Mouse (Mus musculus) liver, embryonic 15.5 days (tissue): Measurements from ENCODE around the gene Loxl3. TPM values are rescaled to one million over a fixed set of nuclear protein-coding genes. Genes with fewer than 3 reads are reported as not detected.

Source experiments
- microRNA counts: library from miRNA; unstranded; fragments of <30 nt; microRNA quantifications from one replicate; lab custom pipeline; 2016
- microRNA-seq: library from miRNA; unstranded; fragments of <30 nt; microRNA quantifications from one replicate; pipeline ENCODE4, GENCODE M21; 2016
- polyA plus RNA-seq: library from polyadenylated mRNA; unstranded; fragments of >200 nt; fragmentation: Nextera tagmentation; extraction: Ambion mirVana; gene quantifications from 2 replicates; pipeline ENCODE4 v1.2.1, GENCODE M21; 2015

Gene Loxl3
- polyA plus RNA-seq, 1 experiment from 2014 or later = 2.1 TPM

MicroRNA genes within 50 kb of the gene (microRNA counts, 519-probe panel; counts per million panel counts)
- microRNA mmu-miR-3470a+mmu-miR-3470b (lab: Ali Mortazavi, UCI) = 1,107 counts per million, percentile 3 among the panel's probes with 10 or more counts

Small RNA genes lying within 50 kb of the gene (microRNA-seq; reads per million reads assigned to microRNA genes)
- gene Mir3470a = not detected
- not detected for gene Mir7040

Other genes with a start within 250 kb of the Loxl3 start
- 0.06 and 0.10 TPM in 2 replicates for gene Sema4f, start 94.4 kb upstream of the Loxl3 start, polyA plus RNA-seq
- gene M1ap, start 87.3 kb upstream of the Loxl3 start, polyA plus RNA-seq = 11.0 and 12.3 TPM in 2 replicates
- 19.9 and 21.1 TPM in 2 replicates for gene Dok1, start 702 bp upstream of the Loxl3 start, polyA plus RNA-seq
- 189 and 201 TPM in 2 replicates for gene Aup1, start 20.3 kb downstream of the Loxl3 start, polyA plus RNA-seq
- 87.9 and 93.6 TPM in 2 replicates for gene Htra2, start 21.1 kb downstream of the Loxl3 start, polyA plus RNA-seq
- 6.8 and 7.8 TPM in 2 replicates for gene Dqx1, start 23.7 kb downstream of the Loxl3 start, polyA plus RNA-seq
- not detected in 2 replicates for gene Tlx2, start 36.1 kb downstream of the Loxl3 start, polyA plus RNA-seq
- gene Pcgf1, start 43.7 kb downstream of the Loxl3 start, polyA plus RNA-seq = 18.6 and 18.7 TPM in 2 replicates
- 0.38 and 0.39 TPM in 2 replicates for gene Lbx2, start 52.2 kb downstream of the Loxl3 start, polyA plus RNA-seq
- 0.93 and 1.0 TPM in 2 replicates for gene Ccdc142, start 67.4 kb downstream of the Loxl3 start, polyA plus RNA-seq
- 1.1 and 1.4 TPM in 2 replicates for gene Gm42688, start 67.4 kb downstream of the Loxl3 start, polyA plus RNA-seq
- gene Mrpl53, start 74.9 kb downstream of the Loxl3 start, polyA plus RNA-seq = 70.4 and 72.6 TPM in 2 replicates
- gene Mogs, start 81.3 kb downstream of the Loxl3 start, polyA plus RNA-seq = 37.0 and 39.9 TPM in 2 replicates
- gene Wbp1, start 87.4 kb downstream of the Loxl3 start, polyA plus RNA-seq = 29.6 and 30.2 TPM in 2 replicates
- 5.0 and 5.3 TPM in 2 replicates for gene Ino80b, start 91.3 kb downstream of the Loxl3 start, polyA plus RNA-seq
- 12.1 and 17.9 TPM in 2 replicates for gene Rtkn, start 101.3 kb downstream of the Loxl3 start, polyA plus RNA-seq
- gene Wdr54, start 122.2 kb downstream of the Loxl3 start, polyA plus RNA-seq = 0.35 and 0.59 TPM in 2 replicates
- 0.10 and 0.17 TPM in 2 replicates for gene 1700003E16Rik, start 122.2 kb downstream of the Loxl3 start, polyA plus RNA-seq
- gene Dctn1, start 131.7 kb downstream of the Loxl3 start, polyA plus RNA-seq = 24.1 and 26.7 TPM in 2 replicates
- 1.1 TPM in 2 replicates for gene Slc4a5, start 185.7 kb downstream of the Loxl3 start, polyA plus RNA-seq